In the genomic region with DNA sequence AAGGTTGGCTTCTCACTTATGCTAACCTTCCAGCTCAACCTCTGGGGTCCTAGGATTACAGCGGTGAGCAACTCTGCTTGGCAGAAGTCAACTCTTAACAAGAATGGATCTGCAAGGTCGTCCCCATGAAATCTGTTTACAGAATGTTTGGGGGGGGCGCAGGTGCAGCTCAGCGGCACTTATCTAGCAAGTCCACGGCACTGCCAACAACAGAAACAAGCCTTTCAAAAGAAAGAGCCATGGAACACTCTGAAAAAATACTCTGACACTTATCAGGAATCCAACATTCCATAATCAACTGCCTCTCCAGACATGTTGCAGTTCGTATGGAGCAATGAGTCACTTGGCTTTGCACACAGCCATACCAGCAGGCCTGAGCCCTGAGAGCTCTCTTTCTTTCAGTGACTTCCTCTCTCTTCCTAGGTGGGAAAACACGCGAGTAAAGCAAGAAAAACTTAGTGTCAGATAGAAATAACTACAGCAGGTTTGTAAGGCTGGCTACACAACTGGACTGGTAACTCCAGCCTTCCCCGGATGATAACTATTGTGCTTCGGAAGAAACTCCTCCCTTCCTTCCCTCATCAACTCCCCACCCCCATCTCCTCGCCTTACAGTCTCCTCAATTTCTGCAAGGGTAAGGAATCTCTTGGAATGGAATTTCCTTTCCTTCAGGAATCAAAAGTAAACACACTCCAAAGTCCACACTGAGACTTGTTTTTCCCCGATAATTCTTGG, we compare ENCODE assay signal across 9 mouse cellular contexts. TPM values are rescaled to one million over a fixed set of nuclear protein-coding genes. Genes with fewer than 3 reads are reported as not detected.
DNase-seq lines count a peak whose midpoint lies in the region; TF ChIP-seq lines count a peak whose summit lies in the region.
"Had no signal": no experiment of that assay in that cellular context is flagged by ENCODE, and none has a peak within 500 bp of the region (broad histone marks: within the 10 kb centered on the region; RNA-seq: fewer than 3 reads in every experiment).

No protein-coding gene starts in this region.

- TF ChIP-seq CTCF in spleen, adult 2 months (IDR thresholded peaks at IDR 0.05; ENCODE audit: extremely low read depth, insufficient read depth, insufficient read length, insufficient replicate concordance) = no peak
- TF ChIP-seq CTCF in liver, adult 2 months (IDR thresholded peaks at IDR 0.05; ENCODE audit: low read depth, low read length) = no peak

- intact Hi-C loops in heart, postnatal 10 days (cut with DNase I) = no loop called here

- no peak for DNase-seq in spleen, adult 2 months (ENCODE audit: low read depth in 1 of 2, low spot score in 2 of 2)
- DNase-seq in spleen, postnatal 10 days (ENCODE audit: low spot score in 2 of 2) = no peak
- DNase-seq in heart, postnatal 10 days = peak; percentile 50 to 54
- no peak for DNase-seq in liver, adult 2 months (ENCODE audit: extremely low read depth, low read depth, low spot score)
- DNase-seq in yolk sac, embryonic 10.5 days (ENCODE audit: low spot score) = peak; percentile 58
- no peak for DNase-seq in left cerebral cortex, adult 18-20 months (ENCODE audit: low spot score in 2 of 2)
- no peak for DNase-seq in thymus, postnatal 14 days
- no peak for DNase-seq in cerebellum, postnatal 10 days
- DNase-seq: right cerebral cortex, postnatal 25 days had no signal

- H3K27me3 ChIP-seq in spleen, adult 2 months (ENCODE audit: control insufficient read depth, insufficient read depth, low read length) = no peaks in the 10 kb centered on the region
- no peaks in the 10 kb centered on the region for H3K27me3 ChIP-seq in liver, adult 2 months (ENCODE audit: control insufficient read depth, insufficient read depth, low read length)

- 80% methylated on average over 12 of the region's 12 CpGs for WGBS in spleen, adult 2 months
- 59% methylated on average over 12 of the region's 12 CpGs for WGBS in liver, adult 2 months

- no peaks in the 10 kb centered on the region for H3K36me3 ChIP-seq in spleen, adult 2 months (ENCODE audit: control insufficient read depth, insufficient read depth, low read length)
- H3K36me3 ChIP-seq in liver, adult 2 months (ENCODE audit: control insufficient read depth, insufficient read depth, low read length) = no peaks in the 10 kb centered on the region

- no peaks in the 10 kb centered on the region for H3K79me2 ChIP-seq in liver, adult 2 months (ENCODE audit: control insufficient read depth, insufficient read depth, low read length)

- peaks cover 14% of the 10 kb centered on the region; the same call in 1 of the 2 replicates for H3K4me1 ChIP-seq in spleen, adult 2 months (ENCODE audit: control insufficient read depth, insufficient read depth, insufficient read length)
- H3K4me1 ChIP-seq in liver, adult 2 months (ENCODE audit: control insufficient read depth, insufficient read depth, low read length) = peaks cover 6% of the 10 kb centered on the region; the same call in 1 of the 2 replicates

- H3K4me3 ChIP-seq in spleen, adult 2 months (ENCODE audit: extremely low read depth, insufficient read depth, insufficient read length) = no peak overlapping the region
- H3K4me3 ChIP-seq in liver, adult 2 months (ENCODE audit: insufficient read depth, low read depth, low read length) = no peak overlapping the region

- 0 out of 2 replicates have a peak overlapping the region, but pooled peaks have one; percentile 13 for H3K9ac ChIP-seq in liver, adult 2 months (ENCODE audit: low read depth, low read length)

- peak overlapping the region; percentile 79 for H3K27ac ChIP-seq in spleen, adult 2 months (ENCODE audit: insufficient read depth, low read length)
- H3K27ac ChIP-seq in liver, adult 2 months (replicated peaks; ENCODE audit: insufficient read depth, low read depth, low read length) = peak overlapping the region; percentile 64

- TF ChIP-seq POLR2A in spleen, adult 2 months (IDR thresholded peaks at IDR 0.05; ENCODE audit: low read depth, low read length) = no peak
- TF ChIP-seq POLR2A in liver, adult 2 months (IDR thresholded peaks at IDR 0.05; ENCODE audit: extremely low read depth, insufficient read depth, low read length) = no peak

RNA-seq across cellular contexts. Expression of a gene that starts 7.4 kb away (rescaled TPM):
- 14.8 and 27.5 TPM in 2 replicates for polyA plus RNA-seq in spleen, adult 2 months (2012; rRNA removed)
- 100 to 1,000 TPM; 165 TPM for total RNA-seq in heart, postnatal 10 days (2021)
- 52.4 and 58.5 TPM in 2 replicates for total RNA-seq in liver, adult 2 months (2014; rRNA removed)
- 9.8 and 12.2 TPM in 2 replicates for polyA plus RNA-seq in liver, adult 2 months (2012; rRNA removed)
- 100 to 1,000 TPM; 267 to 275 TPM for total RNA-seq in left cerebral cortex, adult 18-20 months (2021)

RNA-seq across cellular contexts. Expression of a gene that starts 20.2 kb away (rescaled TPM):
- 81.9 and 91.3 TPM in 2 replicates for polyA plus RNA-seq in spleen, adult 2 months (2012; rRNA removed)
- 10 to 100 TPM; 26.3 to 29.0 TPM for total RNA-seq in heart, postnatal 10 days (2021)
- 20.7 and 36.2 TPM in 2 replicates for total RNA-seq in liver, adult 2 months (2014; rRNA removed)
- 73.7 and 83.2 TPM in 2 replicates for polyA plus RNA-seq in liver, adult 2 months (2012; rRNA removed)
- total RNA-seq in left cerebral cortex, adult 18-20 months (2021) = 100 to 1,000 TPM; 108 to 123 TPM

RNA-seq across cellular contexts. Expression of a gene that starts 20.4 kb away (rescaled TPM):
- polyA plus RNA-seq in spleen, adult 2 months (2012; rRNA removed) = 6.0 and 7.0 TPM in 2 replicates
- total RNA-seq in heart, postnatal 10 days (2021) = 10 to 100 TPM; 29.4 to 39.4 TPM
- total RNA-seq in liver, adult 2 months (2014; rRNA removed) = 46.7 and 64.4 TPM in 2 replicates
- polyA plus RNA-seq in liver, adult 2 months (2012; rRNA removed) = 36.2 and 37.6 TPM in 2 replicates
- total RNA-seq in left cerebral cortex, adult 18-20 months (2021) = 100 to 1,000 TPM; 105 to 113 TPM

RNA-seq across cellular contexts. Expression of a gene that starts 32.4 kb away (rescaled TPM):
- 88.3 and 103 TPM in 2 replicates for polyA plus RNA-seq in spleen, adult 2 months (2012; rRNA removed)
- total RNA-seq in heart, postnatal 10 days (2021) = 1,000 to 10,000 TPM; 1,170 to 1,184 TPM
- 363 and 370 TPM in 2 replicates for total RNA-seq in liver, adult 2 months (2014; rRNA removed)
- 153 and 184 TPM in 2 replicates for polyA plus RNA-seq in liver, adult 2 months (2012; rRNA removed)
- 10 to 100 TPM; 65.5 to 77.6 TPM for total RNA-seq in left cerebral cortex, adult 18-20 months (2021)

Comparison
In these comparisons a context has a peak if more than half of its experiments do, and no peak if none do; other contexts are left out.
1. DNase-seq: peak in heart, postnatal 10 days (2 of 2) and yolk sac, embryonic 10.5 days (single experiment); none in spleen, adult 2 months (0 of 2), spleen, postnatal 10 days (0 of 2), liver, adult 2 months (single experiment), left cerebral cortex, adult 18-20 months (0 of 2), thymus, postnatal 14 days (single experiment) and cerebellum, postnatal 10 days (0 of 2).